Mouse (Mus musculus): ENCODE measurements around the gene Gpr141.

Gene Gpr141

GRCm38 (mm10) chr13:19730826-19731225 lies 93.2 kb downstream of the Gpr141 start:
- DNase-seq (ENCODE audit: low spot score in 2 of 2) = no peak

- no peak for DNase-seq (ENCODE audit: low spot score in 2 of 2)
These were observed 105.1 kb downstream of the Gpr141 start for GRCm38 (mm10) chr13:19718954-19719353.

- no peak for DNase-seq (ENCODE audit: low spot score in 2 of 2)
These were observed 106.9 kb downstream of the Gpr141 start for GRCm38 (mm10) chr13:19717201-19717600.

- no peak for DNase-seq (ENCODE audit: low spot score in 2 of 2)
These were observed 120.3 kb downstream of the Gpr141 start for GRCm38 (mm10) chr13:19703806-19704205.

GRCm38 (mm10) chr13:19701443-19702078 lies 122.5 kb downstream of the Gpr141 start:
- DNase-seq (ENCODE audit: low spot score in 2 of 2) = no peak

- no peak for DNase-seq (ENCODE audit: low spot score in 2 of 2)
These were observed 123.2 kb downstream of the Gpr141 start for GRCm38 (mm10) chr13:19700733-19701442.

All from urinary bladder, adult 18-20 months (tissue).